Mouse (Mus musculus) hindbrain, embryonic 12.5 days (tissue): ENCODE results near the gene Pitx1. TPM values are rescaled to one million over a fixed set of nuclear protein-coding genes. Genes with fewer than 3 reads are reported as not detected.
A peak's percentile ranks its signal among the peaks of the same experiment; 100 is the strongest.

Experiments used
- ATAC-seq: fragments of 200-750 bp; cut with Nextera tagmentation; 2 replicates; pipeline ENCODE4 v1.8.0; 2017; ENCODE audit warnings: moderate TSS enrichment; ENCODE audit not compliant: low FRiP score
- H3K27ac ChIP-seq: fragments of 300-500 bp; sonication (generic); 2 replicates; pipeline ENCODE4 v1.5.1; 2016; ENCODE audit warnings: mild to moderate bottlenecking
- H3K27me3 ChIP-seq: fragments of 300-500 bp; sonication (generic); 2 replicates; pipeline ENCODE4 v1.6.1; 2016; ENCODE audit warnings: mild to moderate bottlenecking
- H3K36me3 ChIP-seq: fragments of 300-500 bp; sonication (generic); 2 replicates; pipeline ENCODE4 v1.6.1; 2016; ENCODE audit warnings: mild to moderate bottlenecking
- H3K4me1 ChIP-seq: fragments of 300-500 bp; sonication (generic); 2 replicates; pipeline ENCODE4 v1.6.1; 2016
- H3K4me2 ChIP-seq: fragments of 300-500 bp; sonication (generic); replicated peaks from 2 replicates; pipeline ENCODE4 v1.6.1; 2016; ENCODE audit warnings: mild to moderate bottlenecking
- H3K4me3 ChIP-seq: fragments of 300-500 bp; sonication (generic); 2 replicates; pipeline ENCODE4 v1.5.1; 2016; ENCODE audit warnings: mild to moderate bottlenecking
- H3K9ac ChIP-seq: fragments of 300-500 bp; sonication (generic); 2 replicates; pipeline ENCODE4 v1.6.1; 2016; ENCODE audit warnings: mild to moderate bottlenecking, moderate library complexity
- H3K9me3 ChIP-seq: fragments of 300-500 bp; sonication (generic); replicated peaks from 2 replicates; pipeline ENCODE4 v1.6.1; 2016; ENCODE audit warnings: mild to moderate bottlenecking
- WGBS: fragments of 180-500 bp; shearing (Covaris S2); methylation state at CpG from one replicate; pipeline ENCODE4 v1.1.7; 2016; 5-methylcytosine and 5-hydroxymethylcytosine counted together
- polyA plus RNA-seq: library from polyadenylated mRNA; unstranded; fragments of >200 nt; fragmentation: Nextera tagmentation; extraction: Ambion mirVana; gene quantifications from 2 replicates; pipeline ENCODE4 v1.2.1, GENCODE M21; 2016

The Pitx1 gene
- polyA plus RNA-seq, 1 experiment from 2014 or later: 0.61 TPM

GRCm38 (mm10) chr13:55829018-55829655 lies 6.9 kb downstream of the Pitx1 start:
- Histone ChIP-seq H3K4me1 (peaks cover 23% of the 10 kb centered on the region), H3K27ac (no peak overlapping the region), H3K4me3 (no peak overlapping the region), H3K9me3 (no peaks in the 10 kb centered on the region), H3K4me2 (no peak overlapping the region), H3K27me3 (peaks cover 91% of the 10 kb centered on the region), H3K9ac (no peak overlapping the region), H3K36me3 (no peaks in the 10 kb centered on the region)
- 1% methylated on average over 12 of the region's 12 CpGs for WGBS
- no peak for ATAC-seq

- Histone ChIP-seq H3K4me1 (peaks cover 23% of the 10 kb centered on the region), H3K36me3 (no peaks in the 10 kb centered on the region), H3K4me3 (no peak overlapping the region), H3K4me2 (no peak overlapping the region), H3K27ac (no peak overlapping the region), H3K9ac (no peak overlapping the region), H3K27me3 (peaks cover 91% of the 10 kb centered on the region), H3K9me3 (no peaks in the 10 kb centered on the region)
- no peak for ATAC-seq
- under 1% methylated on average over 50 of the region's 50 CpGs for WGBS
These were observed 7.6 kb downstream of the Pitx1 start for GRCm38 (mm10) chr13:55828141-55829017.

GRCm38 (mm10) chr13:55827679-55828140 lies 8.3 kb downstream of the Pitx1 start:
- Histone ChIP-seq H3K4me1 (peaks cover 23% of the 10 kb centered on the region), H3K9ac (no peak overlapping the region), H3K4me3 (no peak overlapping the region), H3K4me2 (no peak overlapping the region), H3K36me3 (no peaks in the 10 kb centered on the region), H3K27me3 (peaks cover 91% of the 10 kb centered on the region), H3K27ac (no peak overlapping the region), H3K9me3 (no peaks in the 10 kb centered on the region)
- no peak for ATAC-seq
- 1% methylated on average over 6 of the region's 6 CpGs for WGBS

- no peak for ATAC-seq
- Histone ChIP-seq H3K9ac (no peak overlapping the region), H3K9me3 (no peaks in the 10 kb centered on the region), H3K4me3 (no peak overlapping the region), H3K27ac (no peak overlapping the region), H3K4me1 (peaks cover 23% of the 10 kb centered on the region), H3K36me3 (no peaks in the 10 kb centered on the region), H3K4me2 (no peak overlapping the region), H3K27me3 (peaks cover 91% of the 10 kb centered on the region)
- WGBS: 3% methylated on average over 13 of the region's 13 CpGs
These were observed 9.0 kb downstream of the Pitx1 start for GRCm38 (mm10) chr13:55826796-55827678.

GRCm38 (mm10) chr13:55826008-55826671 lies 9.9 kb downstream of the Pitx1 start:
- Histone ChIP-seq H3K9me3 (no peaks in the 10 kb centered on the region), H3K9ac (no peak overlapping the region), H3K27ac (no peak overlapping the region), H3K4me2 (no peak overlapping the region), H3K36me3 (no peaks in the 10 kb centered on the region), H3K4me3 (no peak overlapping the region), H3K27me3 (peaks cover 91% of the 10 kb centered on the region), H3K4me1 (peaks cover 19% of the 10 kb centered on the region)
- WGBS: under 1% methylated on average over 56 of the region's 56 CpGs
- no peak for ATAC-seq

- ATAC-seq: no peak; the same call in 1 of the 2 replicates
- H3K4me2 ChIP-seq: peak overlapping the region; percentile 30
These were observed 10.7 kb downstream of the Pitx1 start for GRCm38 (mm10) chr13:55825245-55825681.

GRCm38 (mm10) chr13:55824151-55824945 lies 11.6 kb downstream of the Pitx1 start:
- Histone ChIP-seq H3K4me3 (no peak overlapping the region), H3K27ac (no peak overlapping the region), H3K9me3 (no peaks in the 10 kb centered on the region), H3K36me3 (no peaks in the 10 kb centered on the region), H3K4me1 (peaks cover 10% of the 10 kb centered on the region), H3K4me2 (no peak overlapping the region), H3K9ac (no peak overlapping the region), H3K27me3 (peaks cover 85% of the 10 kb centered on the region)
- ATAC-seq: no peak
- 6% methylated on average over 10 of the region's 10 CpGs for WGBS

More at GRCm38 (mm10) chr13:55825245-55825681, 10.7 kb downstream of the Pitx1 start:
- H3K4me3 ChIP-seq: peak overlapping the region; percentile 9
- no peak overlapping the region for H3K9ac ChIP-seq
- WGBS: under 1% methylated on average over 32 of the region's 32 CpGs
- no peaks in the 10 kb centered on the region for H3K9me3 ChIP-seq
- peaks cover 91% of the 10 kb centered on the region for H3K27me3 ChIP-seq
- peaks cover 10% of the 10 kb centered on the region for H3K4me1 ChIP-seq
- H3K27ac ChIP-seq: no peak overlapping the region
- no peaks in the 10 kb centered on the region for H3K36me3 ChIP-seq

GRCm38 (mm10) chr13:55822499-55822898 lies 13.5 kb downstream of the Pitx1 start:
- Histone ChIP-seq H3K9me3 (no peaks in the 10 kb centered on the region), H3K4me2 (no peak overlapping the region), H3K4me3 (no peak overlapping the region), H3K27me3 (peaks cover 67% of the 10 kb centered on the region), H3K36me3 (no peaks in the 10 kb centered on the region), H3K4me1 (peaks cover 5% of the 10 kb centered on the region; the same call in 1 of the 2 replicates), H3K27ac (no peak overlapping the region), H3K9ac (no peak overlapping the region)
- no peak for ATAC-seq
- WGBS: 56% methylated on average over 5 of the region's 5 CpGs

- Histone ChIP-seq H3K27ac (no peak overlapping the region), H3K36me3 (no peaks in the 10 kb centered on the region), H3K27me3 (peaks cover 13% of the 10 kb centered on the region), H3K9me3 (no peaks in the 10 kb centered on the region), H3K4me2 (no peak overlapping the region), H3K4me1 (no peaks in the 10 kb centered on the region), H3K9ac (no peak overlapping the region), H3K4me3 (no peak overlapping the region)
- 83% methylated on average over 6 of the region's 6 CpGs for WGBS
- no peak for ATAC-seq
These were observed 21.2 kb downstream of the Pitx1 start for GRCm38 (mm10) chr13:55814834-55815233.

- H3K36me3 ChIP-seq: no peaks in the 10 kb centered on the region
- H3K4me2 ChIP-seq: no peak overlapping the region
- H3K9me3 ChIP-seq: no peaks in the 10 kb centered on the region
- no peak overlapping the region for H3K4me3 ChIP-seq
- WGBS: 64% methylated on average over 5 of the region's 5 CpGs
- H3K27ac ChIP-seq: no peak overlapping the region
- H3K9ac ChIP-seq: no peak overlapping the region
- H3K27me3 ChIP-seq: peaks cover 13% of the 10 kb centered on the region
- no peaks in the 10 kb centered on the region for H3K4me1 ChIP-seq
- ATAC-seq: no peak
These were observed 22.4 kb downstream of the Pitx1 start for GRCm38 (mm10) chr13:55813490-55814016.

GRCm38 (mm10) chr13:55810947-55811346 lies 25.0 kb downstream of the Pitx1 start:
- no peaks in the 10 kb centered on the region for H3K36me3 ChIP-seq
- H3K4me2 ChIP-seq: no peak overlapping the region
- no peak for ATAC-seq
- WGBS: 72% methylated on average over 5 of the region's 5 CpGs
- no peaks in the 10 kb centered on the region for H3K9me3 ChIP-seq
- no peak overlapping the region for H3K27ac ChIP-seq
- H3K4me1 ChIP-seq: no peaks in the 10 kb centered on the region
- no peak overlapping the region for H3K4me3 ChIP-seq
- no peak overlapping the region for H3K9ac ChIP-seq
- H3K27me3 ChIP-seq: peaks cover 6% of the 10 kb centered on the region
